In genomic region chr19:42279611-42280010, GRCm38 (mm10) we compare ENCODE assay signal across 18 mouse cellular contexts. TPM values are rescaled to one million over a fixed set of nuclear protein-coding genes. Genes with fewer than 3 reads are reported as not detected.
DNase-seq lines count a peak whose midpoint lies in the region; ATAC-seq and TF ChIP-seq lines count a peak whose summit lies in the region.
"Had no signal": no experiment of that assay in that cellular context is flagged by ENCODE, and none has a peak within 500 bp of the region (broad histone marks: within the 10 kb centered on the region; RNA-seq: fewer than 3 reads in every experiment).

No protein-coding gene starts in this region.

- TF ChIP-seq CTCF in cerebellum, adult 2 months (IDR thresholded peaks at IDR 0.05; ENCODE audit: borderline replicate concordance, insufficient read depth, low read depth, low read length), result no peak

- H3K27me3 ChIP-seq in cerebellum, adult 2 months (ENCODE audit: control insufficient read depth, insufficient read depth, low read length), result no peaks in the 10 kb centered on the region
- no peaks in the 10 kb centered on the region for H3K27me3 ChIP-seq in hindbrain, embryonic 16.5 days (replicated peaks; ENCODE audit: control insufficient read depth, insufficient read depth, low read length)
- no peaks in the 10 kb centered on the region for H3K27me3 ChIP-seq in hindbrain, embryonic 14.5 days (ENCODE audit: control insufficient read depth, insufficient read depth, low read length)
- no peaks in the 10 kb centered on the region for H3K27me3 ChIP-seq in midbrain, embryonic 14.5 days (ENCODE audit: control insufficient read depth, insufficient read depth, low read length)
- no peaks in the 10 kb centered on the region for H3K27me3 ChIP-seq in midbrain, embryonic 15.5 days (replicated peaks)
- H3K27me3 ChIP-seq: forebrain, embryonic 15.5 days; intestine, embryonic 15.5 days had no signal

- H3K9ac ChIP-seq in hindbrain, embryonic 16.5 days (ENCODE audit: low read depth, low read length), result no peak overlapping the region
- H3K9ac ChIP-seq in hindbrain, embryonic 14.5 days, result no peak overlapping the region
- no peak overlapping the region for H3K9ac ChIP-seq in midbrain, embryonic 14.5 days (replicated peaks; ENCODE audit: low read length)
- H3K9ac ChIP-seq in midbrain, embryonic 15.5 days, result no peak overlapping the region
- H3K9ac ChIP-seq: forebrain, embryonic 15.5 days; intestine, embryonic 15.5 days had no signal

- peaks cover 7% of the 10 kb centered on the region for H3K4me1 ChIP-seq in cerebellum, adult 2 months (ENCODE audit: control insufficient read depth, insufficient read depth, low read length)
- H3K4me1 ChIP-seq in hindbrain, embryonic 16.5 days (ENCODE audit: control insufficient read depth, insufficient read depth, low read depth, low read length), result peaks cover 3% of the 10 kb centered on the region; the same call in 1 of the 2 replicates
- H3K4me1 ChIP-seq in hindbrain, embryonic 14.5 days (replicated peaks; ENCODE audit: control insufficient read depth, insufficient read depth, low read length), result no peaks in the 10 kb centered on the region
- H3K4me1 ChIP-seq in midbrain, embryonic 14.5 days (ENCODE audit: control insufficient read depth, insufficient read depth, low read length), result peaks cover 7% of the 10 kb centered on the region
- H3K4me1 ChIP-seq in midbrain, embryonic 15.5 days, result 0 out of 2 replicates have a peak, but pooled peaks cover 6% of the 10 kb centered on the region
- H3K4me1 ChIP-seq: forebrain, embryonic 15.5 days; intestine, embryonic 15.5 days had no signal

- TF ChIP-seq POLR2A in cerebellum, adult 2 months (IDR thresholded peaks at IDR 0.05; ENCODE audit: borderline replicate concordance, insufficient read depth, low read length), result no peak

- DNase-seq in cerebellum, postnatal 10 days, result peak; percentile 73 to 77
- no peak for DNase-seq in cerebellum, adult 2 months
- DNase-seq in hindbrain, embryonic 14.5 days (ENCODE audit: low spot score), result no peak
- DNase-seq in midbrain, embryonic 14.5 days, result peak; percentile 45
- DNase-seq in brain, adult 2 months (ENCODE audit: low read depth, low spot score), result peak; percentile 45
- DNase-seq in urinary bladder, adult 2 months (ENCODE audit: low spot score), result no peak
- DNase-seq: adrenal gland, postnatal 14 days; cerebellum, adult 8-10 months; gastrocnemius, postnatal 36 days; heart, adult 18-20 months; heart, postnatal 10 days; heart, postnatal 4 days had no signal

- no peaks in the 10 kb centered on the region for H3K9me3 ChIP-seq in hindbrain, embryonic 16.5 days (ENCODE audit: control insufficient read depth, low read length)
- no peaks in the 10 kb centered on the region for H3K9me3 ChIP-seq in hindbrain, embryonic 14.5 days (ENCODE audit: control insufficient read depth, low read length)
- H3K9me3 ChIP-seq in midbrain, embryonic 14.5 days (ENCODE audit: control insufficient read depth, low read length), result no peaks in the 10 kb centered on the region
- H3K9me3 ChIP-seq in midbrain, embryonic 15.5 days, result no peaks in the 10 kb centered on the region
- H3K9me3 ChIP-seq: forebrain, embryonic 15.5 days; heart, embryonic 10.5 days; intestine, embryonic 15.5 days had no signal

- ATAC-seq in hindbrain, embryonic 16.5 days, result 0 out of 2 replicates have a peak, but pooled peaks have one; percentile 29
- ATAC-seq in hindbrain, embryonic 14.5 days (ENCODE audit: low FRiP score), result no peak; the same call in 1 of the 2 replicates
- ATAC-seq in midbrain, embryonic 14.5 days (ENCODE audit: low FRiP score, low TSS enrichment), result no peak
- no peak; the same call in 1 of the 2 replicates for ATAC-seq in midbrain, embryonic 15.5 days (replicated peaks)
- ATAC-seq: activated CD4-positive, CD25-positive, alpha-beta regulatory T cell, adult 4 months; forebrain, embryonic 15.5 days; intestine, embryonic 15.5 days had no signal

- WGBS in cerebellum, adult 2 months, result 50% methylated on average over 3 of the region's 3 CpGs
- WGBS in hindbrain, embryonic 16.5 days, result 59% methylated on average over 3 of the region's 3 CpGs
- WGBS in hindbrain, embryonic 14.5 days, result 54% methylated on average over 3 of the region's 3 CpGs
- WGBS in midbrain, embryonic 14.5 days, result 56% methylated on average over 3 of the region's 3 CpGs
- 56% methylated on average over 3 of the region's 3 CpGs for WGBS in midbrain, embryonic 15.5 days

- H3K4me2 ChIP-seq in hindbrain, embryonic 16.5 days (ENCODE audit: low read length), result no peak overlapping the region
- H3K4me2 ChIP-seq in hindbrain, embryonic 14.5 days (replicated peaks), result no peak overlapping the region
- no peak overlapping the region for H3K4me2 ChIP-seq in midbrain, embryonic 14.5 days (ENCODE audit: low read length)
- H3K4me2 ChIP-seq in midbrain, embryonic 15.5 days, result no peak overlapping the region
- H3K4me2 ChIP-seq: forebrain, embryonic 15.5 days; intestine, embryonic 15.5 days had no signal

- H3K27ac ChIP-seq in cerebellum, adult 2 months (ENCODE audit: insufficient read depth, low read length), result no peak overlapping the region
- H3K27ac ChIP-seq in hindbrain, embryonic 16.5 days (ENCODE audit: low read depth, low read length), result 0 out of 2 replicates have a peak overlapping the region, but pooled peaks have one; percentile 9
- no peak overlapping the region for H3K27ac ChIP-seq in hindbrain, embryonic 14.5 days
- no peak overlapping the region for H3K27ac ChIP-seq in midbrain, embryonic 14.5 days (replicated peaks; ENCODE audit: low read depth, low read length)
- H3K27ac ChIP-seq in midbrain, embryonic 15.5 days, result no peak overlapping the region
- H3K27ac ChIP-seq: forebrain, embryonic 15.5 days; heart, embryonic 10.5 days; intestine, embryonic 15.5 days had no signal

- H3K36me3 ChIP-seq in hindbrain, embryonic 16.5 days (ENCODE audit: control insufficient read depth, insufficient read depth, low read length), result no peaks in the 10 kb centered on the region
- H3K36me3 ChIP-seq in hindbrain, embryonic 14.5 days (replicated peaks; ENCODE audit: control insufficient read depth, insufficient read depth), result no peaks in the 10 kb centered on the region
- no peaks in the 10 kb centered on the region for H3K36me3 ChIP-seq in midbrain, embryonic 14.5 days (ENCODE audit: control insufficient read depth, insufficient read depth, low read length)
- no peaks in the 10 kb centered on the region for H3K36me3 ChIP-seq in midbrain, embryonic 15.5 days (replicated peaks)
- H3K36me3 ChIP-seq: forebrain, embryonic 15.5 days; heart, embryonic 10.5 days; intestine, embryonic 15.5 days had no signal

- H3K4me3 ChIP-seq in cerebellum, adult 2 months (replicated peaks; ENCODE audit: insufficient read depth, low read depth, low read length), result no peak overlapping the region
- H3K4me3 ChIP-seq in hindbrain, embryonic 16.5 days (ENCODE audit: low read length), result no peak overlapping the region
- no peak overlapping the region for H3K4me3 ChIP-seq in hindbrain, embryonic 14.5 days (replicated peaks; ENCODE audit: low read length)
- no peak overlapping the region for H3K4me3 ChIP-seq in midbrain, embryonic 14.5 days (replicated peaks; ENCODE audit: low read depth, low read length)
- H3K4me3 ChIP-seq in midbrain, embryonic 15.5 days, result no peak overlapping the region
- H3K4me3 ChIP-seq: forebrain, embryonic 15.5 days; heart, embryonic 10.5 days; intestine, embryonic 15.5 days had no signal

RNA-seq across cellular contexts. Expression of gene Golga7b, which starts 32.2 kb away (rescaled TPM):
- polyA plus RNA-seq in cerebellum, adult 2 months (2012; rRNA removed), result 90.4 and 98.9 TPM in 2 replicates
- polyA plus RNA-seq in hindbrain, embryonic 16.5 days (2015; fragmentation: Nextera tagmentation; extraction: Ambion mirVana), result 69.5 and 73.9 TPM in 2 replicates
- 44.1 and 46.8 TPM in 2 replicates for polyA plus RNA-seq in hindbrain, embryonic 14.5 days (2014; fragmentation: Nextera tagmentation; extraction: Ambion mirVana)
- polyA plus RNA-seq in midbrain, embryonic 14.5 days (2014; fragmentation: Nextera tagmentation; extraction: Ambion mirVana), result 34.1 and 42.2 TPM in 2 replicates
- 62.7 and 65.5 TPM in 2 replicates for polyA plus RNA-seq in midbrain, embryonic 15.5 days (2015; fragmentation: Nextera tagmentation; extraction: Ambion mirVana)
- polyA plus RNA-seq in urinary bladder, adult 2 months (2012; rRNA removed), result 0.10 TPM in 2 replicates
- polyA plus RNA-seq: activated CD4-positive, CD25-positive, alpha-beta regulatory T cell, adult 4 months had no signal

Comparison
In these comparisons a context has a peak if more than half of its experiments do, and no peak if none do; other contexts are left out.
1. DNase-seq: peak in cerebellum, postnatal 10 days (2 of 2), midbrain, embryonic 14.5 days (single experiment) and brain, adult 2 months (single experiment); none in cerebellum, adult 2 months (0 of 2), hindbrain, embryonic 14.5 days (single experiment) and urinary bladder, adult 2 months (single experiment).
2. RNA of gene Golga7b, which starts 32.2 kb away (polyA plus RNA-seq): 90.4 to 98.9 TPM in cerebellum, adult 2 months, 69.5 to 73.9 TPM in hindbrain, embryonic 16.5 days, 62.7 to 65.5 TPM in midbrain, embryonic 15.5 days, 44.1 to 46.8 TPM in hindbrain, embryonic 14.5 days and 34.1 to 42.2 TPM in midbrain, embryonic 14.5 days; 0.10 TPM in urinary bladder, adult 2 months; every median in the first group is over 10 times any median in the second.